Mouse (Mus musculus): Measurements from ENCODE around the gene St3gal3. TPM values are rescaled to one million over a fixed set of nuclear protein-coding genes. Genes with fewer than 3 reads are reported as not detected.

St3gal3 gene
- polyA plus RNA-seq, 1 experiment from 2014 or later: 6.7 TPM

DNA sequence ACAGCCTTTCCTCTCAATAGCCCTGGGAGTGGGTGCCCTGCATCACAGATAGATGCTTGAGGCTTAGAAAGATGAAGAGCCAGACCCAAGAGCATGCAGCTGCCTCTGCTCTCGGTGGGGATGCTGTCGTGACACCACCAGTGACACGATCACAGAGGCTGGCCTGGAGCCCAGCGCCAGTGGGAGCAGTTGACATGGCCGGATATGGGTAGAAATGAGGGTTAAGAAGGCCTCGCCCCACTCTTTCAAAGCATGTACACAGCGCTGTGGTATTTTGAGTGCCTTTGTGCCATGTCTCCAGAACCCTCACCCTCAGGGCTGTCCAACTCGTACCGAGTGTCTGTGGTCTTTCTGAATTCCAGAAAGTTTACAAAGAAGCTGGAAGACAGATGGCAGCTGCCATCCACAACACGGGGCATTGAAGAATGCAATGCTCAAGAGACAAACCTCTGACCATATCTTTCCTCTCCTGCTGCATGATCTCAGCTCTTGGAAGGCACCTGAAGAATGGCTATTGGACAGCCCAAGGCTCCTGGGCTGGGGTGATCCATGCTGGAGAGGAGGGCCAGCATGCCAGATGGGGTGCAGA lies 118.3 kb downstream of the St3gal3 start:
- Histone ChIP-seq H3K4me1 (replicated peaks; ENCODE audit: insufficient read depth, low read length) (no peaks in the 10 kb centered on the region; the same call in 1 of the 2 replicates), H3K9ac (ENCODE audit: low read depth, low read length) (no peak overlapping the region), H3K36me3 (ENCODE audit: insufficient read depth, low read length) (no peaks in the 10 kb centered on the region), H3K9me3 (replicated peaks; ENCODE audit: low read length) (no peaks in the 10 kb centered on the region), H3K27me3 (ENCODE audit: insufficient read depth, low read length) (no peaks in the 10 kb centered on the region), H3K27ac (no peak overlapping the region), H3K4me2 (ENCODE audit: low read length) (no peak overlapping the region), H3K4me3 (replicated peaks; ENCODE audit: low read depth, low read length) (no peak overlapping the region)
- no peak for ATAC-seq (replicated peaks; ENCODE audit: low FRiP score, low read depth)
- no peak for TF ChIP-seq CTCF (IDR thresholded peaks at IDR 0.05; ENCODE audit: low read depth)
- 76% methylated on average over 10 of the region's 10 CpGs for WGBS
- DNase-seq (ENCODE audit: low spot score): no peak

DNA sequence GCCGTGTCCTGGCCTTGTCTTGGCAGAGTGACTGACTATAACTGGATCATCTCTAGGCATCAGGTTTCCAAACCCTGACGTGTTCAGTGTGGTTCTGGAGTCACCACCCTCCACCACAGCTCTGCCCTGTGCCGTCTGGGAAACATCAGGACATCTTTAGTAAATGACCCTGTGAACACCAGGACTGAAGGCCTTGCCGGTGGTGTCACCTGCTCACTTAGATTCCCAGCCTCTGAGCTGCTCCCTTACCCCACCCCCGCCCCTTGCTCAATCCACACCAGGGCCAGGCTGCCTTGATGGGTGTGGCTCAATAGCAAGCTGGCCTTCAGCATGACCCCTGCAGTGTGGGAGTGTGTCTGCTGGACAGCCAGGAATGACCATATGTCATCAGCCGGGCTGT lies 119.1 kb downstream of the St3gal3 start:
- ATAC-seq (replicated peaks; ENCODE audit: low FRiP score, low read depth): 0 out of 2 replicates have a peak, but pooled peaks have one; percentile 52

DNA sequence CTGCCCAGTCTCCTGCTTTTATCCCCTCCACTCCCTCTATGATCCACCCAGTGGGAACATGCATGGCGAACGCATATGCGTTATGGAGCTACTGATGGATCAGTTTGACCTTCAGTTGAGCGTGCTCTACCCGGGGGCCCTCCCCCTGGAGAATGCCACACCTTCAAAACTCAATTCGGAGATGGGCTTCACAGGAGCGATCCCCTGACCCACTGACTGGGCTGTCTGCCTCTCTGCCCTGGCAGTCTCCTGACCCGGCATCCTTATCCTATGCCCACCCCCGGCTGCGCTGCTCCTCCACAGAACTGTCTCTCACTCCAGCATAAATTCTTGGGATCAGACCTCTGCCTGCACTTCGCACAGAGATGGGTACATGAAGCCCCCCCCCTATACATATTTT lies 119.6 kb downstream of the St3gal3 start:
- Histone ChIP-seq H3K36me3 (ENCODE audit: insufficient read depth, low read length) (no peaks in the 10 kb centered on the region), H3K4me3 (replicated peaks; ENCODE audit: low read depth, low read length) (no peak overlapping the region), H3K9ac (ENCODE audit: low read depth, low read length) (no peak overlapping the region), H3K4me1 (replicated peaks; ENCODE audit: insufficient read depth, low read length) (no peaks in the 10 kb centered on the region; the same call in 1 of the 2 replicates), H3K27me3 (ENCODE audit: insufficient read depth, low read length) (no peaks in the 10 kb centered on the region), H3K27ac (no peak overlapping the region), H3K9me3 (replicated peaks; ENCODE audit: low read length) (no peaks in the 10 kb centered on the region), H3K4me2 (ENCODE audit: low read length) (no peak overlapping the region)
- DNase-seq (ENCODE audit: low spot score): no peak
- ATAC-seq (replicated peaks; ENCODE audit: low FRiP score, low read depth): no peak
- 87% methylated on average over 11 of the region's 11 CpGs for WGBS
- TF ChIP-seq CTCF (IDR thresholded peaks at IDR 0.05; ENCODE audit: low read depth): no peak

More for the DNA sequence above, 119.1 kb downstream of the St3gal3 start:
- no peak for TF ChIP-seq CTCF (IDR thresholded peaks at IDR 0.05; ENCODE audit: low read depth)
- Histone ChIP-seq H3K9ac (ENCODE audit: low read depth, low read length) (no peak overlapping the region), H3K4me2 (ENCODE audit: low read length) (no peak overlapping the region), H3K9me3 (replicated peaks; ENCODE audit: low read length) (no peaks in the 10 kb centered on the region), H3K4me3 (replicated peaks; ENCODE audit: low read depth, low read length) (no peak overlapping the region), H3K36me3 (ENCODE audit: insufficient read depth, low read length) (no peaks in the 10 kb centered on the region), H3K27ac (no peak overlapping the region), H3K27me3 (ENCODE audit: insufficient read depth, low read length) (no peaks in the 10 kb centered on the region), H3K4me1 (replicated peaks; ENCODE audit: insufficient read depth, low read length) (no peaks in the 10 kb centered on the region; the same call in 1 of the 2 replicates)
- DNase-seq (ENCODE audit: low spot score): peak; percentile 24
- 31% methylated on average over 6 of the region's 6 CpGs for WGBS

DNA sequence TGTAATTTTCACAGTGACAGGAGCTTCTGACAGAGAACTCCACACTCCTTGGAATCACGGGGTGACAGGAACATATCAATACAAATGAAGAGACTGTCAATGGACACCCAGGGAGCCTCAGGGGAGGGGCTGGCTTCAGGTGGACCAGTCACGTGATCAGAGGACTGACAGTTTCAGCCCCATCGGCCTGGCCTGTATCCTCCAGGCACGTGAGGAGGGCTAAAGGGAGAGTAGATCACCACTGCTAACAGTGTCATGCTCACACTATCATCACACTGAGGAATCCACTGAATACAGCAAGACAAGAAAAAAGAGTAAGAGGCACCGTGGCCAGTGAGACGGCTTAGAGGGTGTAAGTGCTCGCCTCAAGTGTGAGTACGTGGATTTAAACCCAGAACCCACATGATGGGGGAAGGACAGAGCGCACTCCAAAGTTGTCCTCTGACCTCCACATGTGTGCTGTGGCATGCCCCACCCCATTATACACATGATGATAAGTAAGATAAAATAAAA lies 124.0 kb downstream of the St3gal3 start:
- WGBS: 87% methylated on average over 9 of the region's 9 CpGs

DNA sequence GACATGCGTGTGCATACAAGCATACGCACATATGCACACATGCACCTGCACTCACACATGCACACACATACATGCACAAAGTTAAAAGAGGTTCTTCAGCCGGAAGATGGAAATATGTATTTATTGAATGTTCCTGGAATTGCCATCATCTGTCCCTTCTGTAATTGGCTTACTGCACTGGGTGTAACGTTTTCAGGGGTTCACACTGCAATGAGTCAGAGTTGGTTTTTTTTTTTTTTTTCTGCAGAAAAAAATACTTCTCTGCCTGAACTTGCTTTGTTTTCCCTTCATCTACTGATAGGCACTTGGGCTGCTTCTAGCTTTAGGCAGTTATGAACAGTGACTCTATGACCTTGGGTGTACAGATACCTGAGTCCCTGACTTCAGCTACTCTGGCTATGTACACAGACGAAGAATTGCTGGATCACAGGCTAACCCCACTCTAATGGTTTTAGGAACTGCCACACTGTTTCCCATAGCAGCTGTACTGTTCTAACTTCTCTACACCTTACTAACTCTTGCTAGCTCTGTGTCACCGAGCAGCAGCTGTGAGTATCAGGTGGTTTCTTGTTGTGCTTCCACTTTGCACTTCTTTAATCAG lies 126.2 kb downstream of the St3gal3 start:
- Histone ChIP-seq H3K9ac (ENCODE audit: low read depth, low read length) (no peak overlapping the region), H3K27me3 (ENCODE audit: insufficient read depth, low read length) (no peaks in the 10 kb centered on the region), H3K4me2 (ENCODE audit: low read length) (no peak overlapping the region), H3K36me3 (ENCODE audit: insufficient read depth, low read length) (no peaks in the 10 kb centered on the region), H3K9me3 (replicated peaks; ENCODE audit: low read length) (no peaks in the 10 kb centered on the region), H3K27ac (no peak overlapping the region), H3K4me1 (replicated peaks; ENCODE audit: insufficient read depth, low read length) (no peaks in the 10 kb centered on the region), H3K4me3 (replicated peaks; ENCODE audit: low read depth, low read length) (no peak overlapping the region)
- ATAC-seq (replicated peaks; ENCODE audit: low FRiP score, low read depth): no peak
- TF ChIP-seq CTCF (IDR thresholded peaks at IDR 0.05; ENCODE audit: low read depth): no peak
- DNase-seq (ENCODE audit: low spot score): no peak
- WGBS: 63% methylated on average over 6 of the region's 6 CpGs

More for the DNA sequence above, 124.0 kb downstream of the St3gal3 start:
- Histone ChIP-seq H3K27me3 (ENCODE audit: insufficient read depth, low read length) (no peaks in the 10 kb centered on the region), H3K4me3 (replicated peaks; ENCODE audit: low read depth, low read length) (no peak overlapping the region), H3K4me1 (replicated peaks; ENCODE audit: insufficient read depth, low read length) (no peaks in the 10 kb centered on the region; the same call in 1 of the 2 replicates), H3K36me3 (ENCODE audit: insufficient read depth, low read length) (no peaks in the 10 kb centered on the region), H3K9ac (ENCODE audit: low read depth, low read length) (no peak overlapping the region), H3K4me2 (ENCODE audit: low read length) (no peak overlapping the region), H3K27ac (no peak overlapping the region), H3K9me3 (replicated peaks; ENCODE audit: low read length) (no peaks in the 10 kb centered on the region)
- ATAC-seq (replicated peaks; ENCODE audit: low FRiP score, low read depth) (no peak), DNase-seq (ENCODE audit: low spot score) (no peak)
- no peak for TF ChIP-seq CTCF (IDR thresholded peaks at IDR 0.05; ENCODE audit: low read depth)

DNA sequence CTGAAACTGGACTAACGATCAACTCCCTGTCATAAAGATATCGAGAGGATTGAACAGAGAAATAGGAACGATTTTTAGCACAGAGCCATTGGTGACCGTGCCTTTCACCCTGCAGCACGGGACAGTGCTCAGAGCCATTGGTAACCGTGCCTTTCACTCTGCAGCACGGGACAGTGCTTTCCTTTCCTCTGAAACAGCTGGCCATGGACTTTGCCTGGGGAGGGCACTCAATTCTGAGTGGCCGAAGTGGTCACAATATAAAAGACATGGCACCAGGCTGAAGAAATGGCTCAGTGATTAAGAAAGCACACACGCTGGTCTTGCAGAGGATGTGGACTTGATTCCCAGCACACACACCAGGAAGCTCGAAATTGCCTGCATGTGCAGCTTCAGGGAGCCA lies 133.4 kb downstream of the St3gal3 start:
- H3K4me2 ChIP-seq (ENCODE audit: low read length): no peak overlapping the region
- no peak overlapping the region for H3K9ac ChIP-seq (ENCODE audit: low read depth, low read length)
- no peak for DNase-seq (ENCODE audit: low spot score)
- no peaks in the 10 kb centered on the region for H3K36me3 ChIP-seq (ENCODE audit: insufficient read depth, low read length)
- no peak for ATAC-seq (replicated peaks; ENCODE audit: low FRiP score, low read depth)
- H3K27ac ChIP-seq: peak overlapping the region; percentile 58; the same call in 1 of the 2 replicates
- no peaks in the 10 kb centered on the region for H3K9me3 ChIP-seq (replicated peaks; ENCODE audit: low read length)
- no peaks in the 10 kb centered on the region for H3K27me3 ChIP-seq (ENCODE audit: insufficient read depth, low read length)
- H3K4me1 ChIP-seq (replicated peaks; ENCODE audit: insufficient read depth, low read length): peaks cover 36% of the 10 kb centered on the region
- no peak for TF ChIP-seq CTCF (IDR thresholded peaks at IDR 0.05; ENCODE audit: low read depth)
- H3K4me3 ChIP-seq (replicated peaks; ENCODE audit: low read depth, low read length): no peak overlapping the region
- 59% methylated on average over 10 of the region's 10 CpGs for WGBS
